Mouse (Mus musculus): ENCODE measurements at regions not wholly inside any gene's neighbourhood (a gene's known extent, or its start where the extent isn't known, plus 50 kb on each side); places are given as distances from the start of the nearest gene placed in this dataset.

DNA sequence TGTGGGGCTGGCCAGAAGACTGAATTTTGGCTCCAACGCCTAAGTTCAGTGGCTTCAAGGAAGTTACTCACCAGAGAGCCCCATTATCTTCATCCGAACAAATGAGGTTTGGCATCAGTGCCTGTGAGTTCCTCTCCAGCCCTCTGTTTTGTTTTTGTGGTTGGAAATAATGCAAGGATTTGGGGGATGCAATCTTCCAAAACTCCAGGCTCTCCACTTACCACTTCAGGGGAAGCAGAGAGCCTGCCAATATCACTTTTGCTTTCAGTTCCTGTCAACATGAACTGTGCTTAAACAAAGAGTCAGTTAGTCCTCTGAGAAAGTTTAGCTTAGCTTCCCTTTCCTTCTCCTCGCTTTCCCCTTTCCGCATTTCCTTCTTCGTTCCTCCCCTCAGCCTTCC is 189.4 kb upstream of the Hmga2 start:
- TF ChIP-seq RCOR1 (conservative IDR thresholded peaks at IDR 0.05; ENCODE audit: low read depth, low read length), result no peak
- TF ChIP-seq POLR2AphosphoS2 (IDR thresholded peaks at IDR 0.05; ENCODE audit: low read depth, low read length), result no peak
- no peak for TF ChIP-seq CTCF (conservative IDR thresholded peaks at IDR 0.05 in 1 of 2, IDR thresholded peaks at IDR 0.05 in 1 of 2; ENCODE audit: low read depth in 2 of 2, low read length in 2 of 2)
- TF ChIP-seq JUN (IDR thresholded peaks at IDR 0.05; ENCODE audit: insufficient read depth, low read depth, low read length), result no peak
- TF ChIP-seq JUND (conservative IDR thresholded peaks at IDR 0.05; ENCODE audit: low read depth, low read length), result no peak
- TF ChIP-seq GABPA (IDR thresholded peaks at IDR 0.05; ENCODE audit: insufficient replicate concordance, low read depth, low read length), result no peak
- no peak for TF ChIP-seq USF1 (IDR thresholded peaks at IDR 0.05; ENCODE audit: low read depth, low read length)
- TF ChIP-seq PAX5 (IDR thresholded peaks at IDR 0.05; ENCODE audit: low read length), result no peak
- TF ChIP-seq TCF12 (IDR thresholded peaks at IDR 0.05; ENCODE audit: low read depth, low read length), result no peak
- no peak for TF ChIP-seq NELFE (IDR thresholded peaks at IDR 0.05; ENCODE audit: low read depth, low read length)
- TF ChIP-seq MXI1 (IDR thresholded peaks at IDR 0.05; ENCODE audit: low read depth, low read length), result no peak
- no peak for TF ChIP-seq CHD2 (IDR thresholded peaks at IDR 0.05; ENCODE audit: low read length)
- TF ChIP-seq MAZ (IDR thresholded peaks at IDR 0.05; ENCODE audit: low read depth, low read length), result no peak
- no peak for TF ChIP-seq UBTF (IDR thresholded peaks at IDR 0.05; ENCODE audit: low read depth, low read length)
- no peak for TF ChIP-seq BHLHE40 (IDR thresholded peaks at IDR 0.05; ENCODE audit: low read depth, low read length)
- TF ChIP-seq MEF2A (IDR thresholded peaks at IDR 0.05; ENCODE audit: borderline replicate concordance, low read depth, low read length), result no peak
- no peak for TF ChIP-seq IRF4 (IDR thresholded peaks at IDR 0.05; ENCODE audit: low read depth, low read length)
- TF ChIP-seq E2F4 (IDR thresholded peaks at IDR 0.05; ENCODE audit: insufficient replicate concordance, low read depth, low read length), result no peak
- TF ChIP-seq POLR2A (IDR thresholded peaks at IDR 0.05; ENCODE audit: low read depth, low read length), result no peak
- no peak overlapping the region for H3K27ac ChIP-seq (ENCODE audit: insufficient read depth, low read depth)
- dilution Hi-C loops (cut with MboI; ENCODE audit: extremely low pct_ligation_motif_present, extremely low pct_unique_long_range_greater_than_20kb, low sequenced_read_pairs) (no loop called here), in situ Hi-C loops (cut with MboI; ENCODE audit: low pct_ligation_motif_present, low pct_unique_long_range_greater_than_20kb, low sequenced_read_pairs) (no loop called here)
- no peak overlapping the region for H3K9ac ChIP-seq (ENCODE audit: insufficient read depth, low read depth)
- no peak for DNase-seq (ENCODE audit: extremely low read depth)
- peaks cover 69% of the 10 kb centered on the region for H3K9me3 ChIP-seq (replicated peaks; ENCODE audit: low read length)
- H3K79me2 ChIP-seq (replicated peaks; ENCODE audit: control insufficient read depth, extremely low read depth, insufficient read depth, poor library complexity, severe bottlenecking), result no peaks in the 10 kb centered on the region
- H3K4me2 ChIP-seq (ENCODE audit: insufficient read depth, low read depth, poor library complexity, severe bottlenecking), result no peak overlapping the region
- no peaks in the 10 kb centered on the region for H3K36me3 ChIP-seq (replicated peaks in 1 of 2; ENCODE audit: control insufficient read depth in 1 of 2, insufficient read depth in 1 of 2, low read length in 1 of 2)
- H3K27me3 ChIP-seq (replicated peaks), result no peaks in the 10 kb centered on the region
- no peak overlapping the region for H3K4me3 ChIP-seq (replicated peaks in 1 of 3; ENCODE audit: low read depth in 2 of 3, low read length in 2 of 3, poor library complexity in 1 of 3)
- no peaks in the 10 kb centered on the region for H3K4me1 ChIP-seq (ENCODE audit: control insufficient read depth in 1 of 2, insufficient read depth in 2 of 2)

- no peak for DNase-seq (ENCODE audit: extremely low read depth)
- H3K4me3 ChIP-seq (replicated peaks in 1 of 3; ENCODE audit: low read depth in 2 of 3, low read length in 2 of 3, poor library complexity in 1 of 3), result no peak overlapping the region
- H3K27ac ChIP-seq (ENCODE audit: insufficient read depth, low read depth), result no peak overlapping the region
- TF ChIP-seq HCFC1 (IDR thresholded peaks at IDR 0.05; ENCODE audit: low read depth, low read length) (no peak), MAZ (IDR thresholded peaks at IDR 0.05; ENCODE audit: low read depth, low read length) (no peak), CHD2 (IDR thresholded peaks at IDR 0.05; ENCODE audit: low read length) (no peak), IRF4 (IDR thresholded peaks at IDR 0.05; ENCODE audit: low read depth, low read length) (no peak), ZMIZ1 (IDR thresholded peaks at IDR 0.05; ENCODE audit: low read depth, low read length) (no peak), KAT2A (IDR thresholded peaks at IDR 0.05; ENCODE audit: insufficient replicate concordance, low read length) (no peak), MAX (IDR thresholded peaks at IDR 0.05; ENCODE audit: low read length) (no peak), EP300 (IDR thresholded peaks at IDR 0.05; ENCODE audit: low read length) (no peak), MYC (IDR thresholded peaks at IDR 0.05; ENCODE audit: low read depth, low read length) (no peak), TCF12 (IDR thresholded peaks at IDR 0.05; ENCODE audit: low read depth, low read length) (no peak)
- no peaks in the 10 kb centered on the region for H3K27me3 ChIP-seq (replicated peaks)
- no peaks in the 10 kb centered on the region for H3K36me3 ChIP-seq (replicated peaks in 1 of 2; ENCODE audit: control insufficient read depth in 1 of 2, insufficient read depth in 1 of 2, low read length in 1 of 2)
- dilution Hi-C loops (cut with MboI; ENCODE audit: extremely low pct_ligation_motif_present, extremely low pct_unique_long_range_greater_than_20kb, low sequenced_read_pairs), result no loop called here
- H3K4me2 ChIP-seq (ENCODE audit: insufficient read depth, low read depth, poor library complexity, severe bottlenecking), result no peak overlapping the region
- H3K4me1 ChIP-seq (ENCODE audit: control insufficient read depth in 1 of 2, insufficient read depth in 2 of 2), result no peaks in the 10 kb centered on the region
- H3K9ac ChIP-seq (ENCODE audit: insufficient read depth, low read depth), result no peak overlapping the region
- in situ Hi-C loops (cut with MboI; ENCODE audit: low pct_ligation_motif_present, low pct_unique_long_range_greater_than_20kb, low sequenced_read_pairs), result no loop called here
- no peaks in the 10 kb centered on the region for H3K79me2 ChIP-seq (replicated peaks; ENCODE audit: control insufficient read depth, extremely low read depth, insufficient read depth, poor library complexity, severe bottlenecking)
- peaks cover 69% of the 10 kb centered on the region for H3K9me3 ChIP-seq (replicated peaks; ENCODE audit: low read length)
These were observed 188.2 kb upstream of the Hmga2 start for GRCm38 (mm10) chr10:120664419-120664818.

All from CH12.LX (cell line).